Mouse (Mus musculus) embryonic facial prominence, embryonic 15.5 days (tissue): ENCODE measurements around the gene Slc38a3. TPM values are rescaled to one million over a fixed set of nuclear protein-coding genes. Genes with fewer than 3 reads are reported as not detected.

Experiments
- ATAC-seq: fragments of 200-750 bp; cut with Nextera tagmentation; 2 replicates; pipeline ENCODE4 v1.8.0; 2017; ENCODE audit warnings: low read depth, moderate TSS enrichment; ENCODE audit not compliant: insufficient number of reproducible peaks, low FRiP score, low TSS enrichment
- H3K27ac ChIP-seq: fragments of 300-500 bp; sonication (generic); replicated peaks from 2 replicates; pipeline ENCODE4 v1.5.1; 2015; ENCODE audit warnings: mild to moderate bottlenecking, inconsistent platforms
- H3K27me3 ChIP-seq: fragments of 300-500 bp; sonication (generic); 2 replicates; pipeline ENCODE4 v1.6.1; 2015; ENCODE audit warnings: inconsistent platforms
- H3K36me3 ChIP-seq: fragments of 300-500 bp; sonication (generic); 2 replicates; pipeline ENCODE4 v1.6.1; 2015; ENCODE audit warnings: mild to moderate bottlenecking, inconsistent platforms
- H3K4me1 ChIP-seq: fragments of 300-500 bp; sonication (generic); 2 replicates; pipeline ENCODE4 v1.6.1; 2015; ENCODE audit warnings: inconsistent platforms
- H3K4me2 ChIP-seq: fragments of 300-500 bp; sonication (generic); replicated peaks from 2 replicates; pipeline ENCODE4 v1.6.1; 2015; ENCODE audit warnings: mild to moderate bottlenecking, inconsistent platforms
- H3K4me3 ChIP-seq: fragments of 300-500 bp; sonication (generic); replicated peaks from 2 replicates; pipeline ENCODE4 v1.5.1; 2015; ENCODE audit warnings: mild to moderate bottlenecking, inconsistent platforms
- H3K9ac ChIP-seq: fragments of 300-500 bp; sonication (generic); 2 replicates; pipeline ENCODE4 v1.6.1; 2015; ENCODE audit warnings: inconsistent platforms
- H3K9me3 ChIP-seq: fragments of 300-500 bp; sonication (generic); replicated peaks from 2 replicates; pipeline ENCODE4 v1.6.1; 2016; ENCODE audit warnings: inconsistent platforms
- WGBS: fragments of 180-500 bp; shearing (Covaris S2); methylation state at CpG from one replicate; pipeline ENCODE4 v1.1.7; 2015; 5-methylcytosine and 5-hydroxymethylcytosine counted together
- polyA plus RNA-seq: library from polyadenylated mRNA; unstranded; fragments of >200 nt; fragmentation: Nextera tagmentation; extraction: Ambion mirVana; gene quantifications from 2 replicates; pipeline ENCODE4 v1.2.1, GENCODE M21; 2015

Gene Slc38a3
- polyA plus RNA-seq, 1 experiment from 2014 or later, result 4.2 TPM

DNA sequence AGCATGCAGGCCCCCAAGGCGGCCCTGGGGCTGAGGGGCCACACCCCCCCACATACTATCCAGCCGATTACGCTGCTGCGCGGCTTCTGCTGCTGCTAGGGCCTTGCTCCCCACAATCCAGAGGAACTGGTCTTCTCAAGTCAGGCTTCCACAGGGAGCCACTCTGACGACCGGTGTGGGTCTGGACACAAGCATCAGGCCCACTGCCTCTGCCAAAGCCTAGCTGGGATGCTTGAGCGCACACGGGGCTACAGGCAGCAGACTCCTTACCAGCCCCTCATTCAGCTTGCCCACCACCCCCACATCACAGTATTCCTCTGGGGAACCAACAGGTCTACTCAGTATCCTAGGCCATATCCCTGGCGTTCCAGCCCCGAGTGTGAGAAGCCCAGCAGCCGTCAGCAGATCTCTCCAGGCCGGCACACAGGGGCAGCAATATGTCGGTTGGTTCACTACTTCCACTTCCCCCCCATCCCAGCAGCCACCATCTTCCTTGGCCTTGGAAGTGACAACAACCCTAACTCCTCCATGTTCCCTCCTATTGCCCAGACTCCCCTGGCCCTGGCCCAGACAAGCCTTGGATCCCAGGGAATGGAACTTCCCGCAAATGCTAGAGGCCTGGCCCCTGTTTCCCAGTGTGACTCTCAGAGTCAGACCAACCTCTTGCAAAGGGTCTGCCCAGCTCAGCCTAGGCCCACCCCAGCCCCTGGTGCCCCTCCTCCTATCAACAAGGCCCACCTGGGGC is 35.5 kb downstream of the Slc38a3 start:
- Histone ChIP-seq H3K27me3 (no peaks in the 10 kb centered on the region), H3K4me3 (peak overlapping the region; percentile 82), H3K4me2 (peak overlapping the region; percentile 95), H3K9ac (peak overlapping the region; percentile 94), H3K36me3 (no peaks in the 10 kb centered on the region), H3K27ac (peak overlapping the region; percentile 94), H3K9me3 (no peaks in the 10 kb centered on the region), H3K4me1 (peaks cover 63% of the 10 kb centered on the region)
- no peak for ATAC-seq
- WGBS, result 2% methylated on average over 15 of the region's 15 CpGs

- WGBS, result 3% methylated on average over 33 of the region's 33 CpGs
- peak overlapping the region; percentile 94 for H3K9ac ChIP-seq
- peaks cover 69% of the 10 kb centered on the region for H3K4me1 ChIP-seq
- no peaks in the 10 kb centered on the region for H3K9me3 ChIP-seq
- H3K36me3 ChIP-seq, result no peaks in the 10 kb centered on the region
- no peaks in the 10 kb centered on the region for H3K27me3 ChIP-seq
- peak; percentile 66 for ATAC-seq
- H3K4me3 ChIP-seq, result peak overlapping the region; percentile 82
- peak overlapping the region; percentile 94 for H3K27ac ChIP-seq
- H3K4me2 ChIP-seq, result peak overlapping the region; percentile 95
Observed at GRCm38 (mm10) chr9:107633091-107633660, 36.2 kb downstream of the Slc38a3 start.

GRCm38 (mm10) chr9:107632478-107632877 is 36.9 kb downstream of the Slc38a3 start:
- ATAC-seq, result no peak
- 27% methylated on average over 6 of the region's 6 CpGs for WGBS
- Histone ChIP-seq H3K4me3 (peak overlapping the region; percentile 82), H3K4me2 (peak overlapping the region; percentile 95), H3K36me3 (no peaks in the 10 kb centered on the region), H3K27me3 (no peaks in the 10 kb centered on the region), H3K9ac (peak overlapping the region; percentile 94; the same call in 1 of the 2 replicates), H3K9me3 (no peaks in the 10 kb centered on the region), H3K27ac (peak overlapping the region; percentile 94), H3K4me1 (peaks cover 76% of the 10 kb centered on the region)

DNA sequence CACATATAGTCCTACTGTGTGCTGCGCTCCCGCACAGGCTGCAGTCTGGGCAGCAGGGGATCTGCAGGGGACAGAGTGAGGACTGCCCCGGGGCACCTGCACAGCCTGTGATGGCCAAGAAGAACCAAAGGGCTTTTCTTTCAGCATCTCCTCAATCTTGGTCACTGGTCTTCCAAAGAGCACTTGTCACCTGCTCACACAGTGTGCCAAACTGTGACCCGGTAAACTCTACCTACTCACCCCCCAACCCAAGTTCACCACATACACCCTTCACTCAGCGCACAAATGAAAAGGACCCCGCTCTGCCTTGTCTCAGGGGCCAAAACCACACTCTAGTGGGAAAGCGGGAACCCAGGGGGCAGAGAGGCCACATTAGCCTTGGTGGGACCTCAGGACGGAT is 37.5 kb downstream of the Slc38a3 start:
- Histone ChIP-seq H3K9me3 (no peaks in the 10 kb centered on the region), H3K27me3 (no peaks in the 10 kb centered on the region), H3K4me1 (peaks cover 82% of the 10 kb centered on the region), H3K4me2 (peak overlapping the region; percentile 95), H3K4me3 (peak overlapping the region; percentile 82), H3K9ac (no peak overlapping the region), H3K27ac (peak overlapping the region; percentile 94), H3K36me3 (no peaks in the 10 kb centered on the region)
- no peak for ATAC-seq
- WGBS, result 77% methylated on average over 8 of the region's 8 CpGs

GRCm38 (mm10) chr9:107631311-107631826 is 38.0 kb downstream of the Slc38a3 start:
- peak overlapping the region; percentile 94 for H3K27ac ChIP-seq
- 61% methylated on average over 9 of the region's 9 CpGs for WGBS
- no peaks in the 10 kb centered on the region for H3K9me3 ChIP-seq
- H3K4me1 ChIP-seq, result peaks cover 87% of the 10 kb centered on the region
- no peaks in the 10 kb centered on the region for H3K36me3 ChIP-seq
- H3K27me3 ChIP-seq, result no peaks in the 10 kb centered on the region
- no peak overlapping the region for H3K4me3 ChIP-seq
- peak overlapping the region; percentile 95 for H3K4me2 ChIP-seq
- H3K9ac ChIP-seq, result no peak overlapping the region
- no peak for ATAC-seq

- Histone ChIP-seq H3K4me1 (peaks cover 88% of the 10 kb centered on the region), H3K4me3 (peak overlapping the region; percentile 15; the same call in 1 of the 2 replicates), H3K36me3 (0 out of 2 replicates have a peak, but pooled peaks cover 1% of the 10 kb centered on the region), H3K4me2 (peak overlapping the region; percentile 36), H3K27me3 (no peaks in the 10 kb centered on the region), H3K27ac (peak overlapping the region; percentile 94), H3K9me3 (no peaks in the 10 kb centered on the region), H3K9ac (no peak overlapping the region)
- ATAC-seq, result no peak
- 3% methylated on average over 4 of the region's 4 CpGs for WGBS
Observed at GRCm38 (mm10) chr9:107630576-107630975, 38.8 kb downstream of the Slc38a3 start.

DNA sequence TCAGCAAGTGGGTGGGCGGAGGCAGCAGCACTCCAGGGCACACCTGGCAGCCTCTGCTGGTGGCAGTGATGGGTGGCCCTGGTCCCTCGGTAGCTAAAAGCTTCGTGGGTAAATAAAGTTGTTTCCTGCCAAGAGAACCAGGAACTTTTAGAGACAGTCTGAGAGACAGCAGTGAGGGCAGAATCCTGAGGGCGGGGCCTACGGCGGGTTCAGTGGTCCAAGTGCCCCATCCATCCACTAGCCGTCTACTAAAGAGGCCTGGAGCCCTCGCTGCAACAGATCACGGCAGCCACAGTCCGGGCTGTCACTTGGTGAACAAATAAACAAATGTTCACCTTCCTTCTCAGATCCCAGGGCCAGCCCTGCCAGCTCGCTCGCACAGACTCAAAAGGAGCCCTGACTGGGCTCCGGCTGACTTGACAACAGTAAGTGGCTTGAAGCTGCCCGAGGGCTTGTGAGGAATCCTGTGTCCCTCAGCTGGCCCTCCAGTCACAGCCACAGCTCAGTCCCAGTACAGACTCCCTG is 39.4 kb downstream of the Slc38a3 start:
- peaks cover 91% of the 10 kb centered on the region for H3K4me1 ChIP-seq
- H3K36me3 ChIP-seq, result peaks cover 8% of the 10 kb centered on the region
- no peaks in the 10 kb centered on the region for H3K9me3 ChIP-seq
- no peaks in the 10 kb centered on the region for H3K27me3 ChIP-seq
- 17% methylated on average over 14 of the region's 14 CpGs for WGBS
- H3K9ac ChIP-seq, result no peak overlapping the region
- peak overlapping the region; percentile 15; the same call in 1 of the 2 replicates for H3K4me3 ChIP-seq
- peak overlapping the region; percentile 94 for H3K27ac ChIP-seq
- peak overlapping the region; percentile 36 for H3K4me2 ChIP-seq
- ATAC-seq, result no peak

GRCm38 (mm10) chr9:107629411-107629730 is 40.0 kb downstream of the Slc38a3 start:
- H3K9me3 ChIP-seq, result no peaks in the 10 kb centered on the region
- peak overlapping the region; percentile 17 for H3K4me2 ChIP-seq
- H3K9ac ChIP-seq, result no peak overlapping the region
- no peak overlapping the region for H3K4me3 ChIP-seq
- H3K36me3 ChIP-seq, result peaks cover 12% of the 10 kb centered on the region
- H3K4me1 ChIP-seq, result peaks cover 94% of the 10 kb centered on the region
- no peak for ATAC-seq
- WGBS, result 32% methylated on average over 4 of the region's 4 CpGs
- peak overlapping the region; percentile 94 for H3K27ac ChIP-seq
- H3K27me3 ChIP-seq, result no peaks in the 10 kb centered on the region

- no peak overlapping the region for H3K4me3 ChIP-seq
- 54% methylated on average over 15 of the region's 15 CpGs for WGBS
- no peak for ATAC-seq
Observed at GRCm38 (mm10) chr9:107628721-107629410, 40.5 kb downstream of the Slc38a3 start.

DNA sequence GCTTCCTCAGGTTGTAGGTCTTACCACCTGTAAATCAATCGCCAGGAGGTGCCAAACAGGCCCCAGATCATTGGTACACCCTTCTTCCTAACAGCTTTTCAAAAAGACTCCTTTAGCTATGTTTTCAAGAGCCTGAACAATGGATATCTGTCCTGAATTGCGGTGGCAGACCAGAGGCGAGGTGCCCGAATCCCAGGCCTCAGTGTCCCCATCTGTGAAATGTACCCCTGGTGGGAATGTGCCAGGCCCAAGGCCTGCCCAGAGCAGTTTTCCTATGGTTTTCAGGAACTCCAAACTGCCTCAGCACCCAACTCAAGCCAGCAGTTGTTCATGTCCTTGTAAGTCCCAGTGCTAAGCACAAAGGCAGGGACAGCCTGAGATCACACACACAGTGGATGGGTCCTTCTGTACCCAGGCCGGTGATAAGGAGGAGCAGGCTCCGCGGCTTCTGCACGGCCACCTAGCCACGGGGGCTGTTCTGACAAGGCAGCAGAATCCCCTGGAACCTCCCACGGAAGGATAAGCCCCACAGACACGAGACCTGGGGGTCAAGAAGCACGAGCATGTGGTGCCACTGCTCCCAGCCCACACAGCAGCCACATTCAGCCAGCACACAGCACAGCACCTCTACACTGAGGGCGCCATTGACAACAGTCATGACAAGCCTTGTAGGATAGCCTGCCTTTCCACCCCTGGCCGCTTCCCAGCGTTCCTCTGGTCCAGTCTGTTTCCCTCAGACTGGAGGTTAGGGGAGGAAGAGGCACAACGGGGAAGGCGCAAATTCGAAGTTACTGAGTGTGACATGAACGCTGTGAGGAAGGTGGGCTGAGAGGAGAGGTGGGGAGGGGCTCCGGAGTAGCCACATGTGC is 41.7 kb downstream of the Slc38a3 start:
- H3K4me3 ChIP-seq, result no peak overlapping the region
- H3K9me3 ChIP-seq, result no peaks in the 10 kb centered on the region
- H3K9ac ChIP-seq, result peak overlapping the region; percentile 2; the same call in 1 of the 2 replicates
- peak overlapping the region; percentile 38 for H3K4me2 ChIP-seq
- no peak for ATAC-seq
- peaks cover 86% of the 10 kb centered on the region for H3K4me1 ChIP-seq
- peaks cover 29% of the 10 kb centered on the region for H3K36me3 ChIP-seq
- peak overlapping the region; percentile 94 for H3K27ac ChIP-seq
- WGBS, result 41% methylated on average over 20 of the region's 20 CpGs
- H3K27me3 ChIP-seq, result no peaks in the 10 kb centered on the region

More at GRCm38 (mm10) chr9:107628721-107629410, 40.5 kb downstream of the Slc38a3 start:
- Histone ChIP-seq H3K4me2 (peak overlapping the region; percentile 17), H3K4me1 (peaks cover 94% of the 10 kb centered on the region), H3K9ac (0 out of 2 replicates have a peak overlapping the region, but pooled peaks have one; percentile 4), H3K36me3 (peaks cover 17% of the 10 kb centered on the region), H3K9me3 (no peaks in the 10 kb centered on the region), H3K27ac (peak overlapping the region; percentile 94), H3K27me3 (no peaks in the 10 kb centered on the region)
